Mouse (Mus musculus): ENCODE measurements around the gene Angel1. TPM values are rescaled to one million over a fixed set of nuclear protein-coding genes. Genes with fewer than 3 reads are reported as not detected.

The Angel1 gene
- polyA plus RNA-seq, 1 experiment from 2014 or later = 7.9 TPM

GRCm38 (mm10) chr12:86659447-86659968 lies 66.8 kb downstream of the Angel1 start:
- Histone ChIP-seq H3K36me3 (ENCODE audit: control insufficient read depth, insufficient read depth, low read length) (no peaks in the 10 kb centered on the region), H3K4me2 (no peak overlapping the region), H3K27ac (ENCODE audit: low read depth, low read length) (0 out of 2 replicates have a peak overlapping the region, but pooled peaks have one; percentile 50), H3K4me1 (ENCODE audit: control insufficient read depth, insufficient read depth, low read length) (peaks cover 7% of the 10 kb centered on the region), H3K4me3 (ENCODE audit: low read depth, low read length) (no peak overlapping the region), H3K27me3 (ENCODE audit: control insufficient read depth, insufficient read depth, low read length) (no peaks in the 10 kb centered on the region), H3K9me3 (replicated peaks; ENCODE audit: control insufficient read depth, low read length) (no peaks in the 10 kb centered on the region), H3K9ac (ENCODE audit: low read depth, low read length) (no peak overlapping the region)
- no peak for ATAC-seq (replicated peaks; ENCODE audit: insufficient number of reproducible peaks, low FRiP score, low TSS enrichment)
- 37% methylated on average over 6 of the region's 6 CpGs for WGBS (ENCODE audit: insufficient replicate concordance)

GRCm38 (mm10) chr12:86652570-86653041 lies 73.7 kb downstream of the Angel1 start:
- 47% methylated on average over 4 of the region's 4 CpGs for whole genome bisulfite sequencing (ENCODE audit: insufficient replicate concordance)
- Histone ChIP-seq H3K27me3 (ENCODE audit: control insufficient read depth, insufficient read depth, low read length) (no peaks in the 10 kb centered on the region), H3K4me2 (no peak overlapping the region), H3K27ac (ENCODE audit: low read depth, low read length) (peak overlapping the region; percentile 70), H3K36me3 (ENCODE audit: control insufficient read depth, insufficient read depth, low read length) (no peaks in the 10 kb centered on the region), H3K9me3 (replicated peaks; ENCODE audit: control insufficient read depth, low read length) (no peaks in the 10 kb centered on the region), H3K9ac (ENCODE audit: low read depth, low read length) (no peak overlapping the region), H3K4me1 (ENCODE audit: control insufficient read depth, insufficient read depth, low read length) (peaks cover 13% of the 10 kb centered on the region), H3K4me3 (ENCODE audit: low read depth, low read length) (no peak overlapping the region)
- ATAC-seq (replicated peaks; ENCODE audit: insufficient number of reproducible peaks, low FRiP score, low TSS enrichment) = peak; percentile 52; the same call in 1 of the 2 replicates

GRCm38 (mm10) chr12:86651301-86651860 lies 74.9 kb downstream of the Angel1 start:
- H3K9ac ChIP-seq (ENCODE audit: low read depth, low read length) = no peak overlapping the region
- no peaks in the 10 kb centered on the region for H3K9me3 ChIP-seq (replicated peaks; ENCODE audit: control insufficient read depth, low read length)
- WGBS (ENCODE audit: insufficient replicate concordance) = 85% methylated on average over 8 of the region's 8 CpGs
- H3K27me3 ChIP-seq (ENCODE audit: control insufficient read depth, insufficient read depth, low read length) = no peaks in the 10 kb centered on the region
- no peak for ATAC-seq (replicated peaks; ENCODE audit: insufficient number of reproducible peaks, low FRiP score, low TSS enrichment)
- H3K4me2 ChIP-seq = no peak overlapping the region
- H3K27ac ChIP-seq (ENCODE audit: low read depth, low read length) = no peak overlapping the region
- H3K4me1 ChIP-seq (ENCODE audit: control insufficient read depth, insufficient read depth, low read length) = peaks cover 16% of the 10 kb centered on the region
- no peaks in the 10 kb centered on the region for H3K36me3 ChIP-seq (ENCODE audit: control insufficient read depth, insufficient read depth, low read length)
- H3K4me3 ChIP-seq (ENCODE audit: low read depth, low read length) = no peak overlapping the region

Other genes starting within 250 kb of the Angel1 start
- gene Vash1, start 47.8 kb downstream of the Angel1 start, polyA plus RNA-seq (2014; fragmentation: Nextera tagmentation; extraction: Ambion mirVana) = 7.7 and 8.2 TPM in 2 replicates
- not detected in 2 replicates for gene Lrrc74a, start 7.9 kb upstream of the Angel1 start, polyA plus RNA-seq (2014; fragmentation: Nextera tagmentation; extraction: Ambion mirVana)
- 18.9 and 26.9 TPM in 2 replicates for gene Irf2bpl, start 158.3 kb upstream of the Angel1 start, polyA plus RNA-seq (2014; fragmentation: Nextera tagmentation; extraction: Ambion mirVana)
- gene Cipc, start 220.6 kb upstream of the Angel1 start, polyA plus RNA-seq (2014; fragmentation: Nextera tagmentation; extraction: Ambion mirVana) = 26.7 and 31.0 TPM in 2 replicates

Data from heart, embryonic 11.5 days (tissue).